Mouse (Mus musculus) testis, postnatal 14 days (tissue): ENCODE data around the gene Ccl28.
"Not testable (repeated sequence)": the region's sequence is repeated elsewhere in the genome, so short reads cannot be mapped to it uniquely, and the experiment has no call there.

ENCODE experiments used
- DNase-seq: peaks from one replicate; pipeline ENCODE4 v3.0.0; 2021; ENCODE audit warnings: low spot score

The Ccl28 gene

DNA sequence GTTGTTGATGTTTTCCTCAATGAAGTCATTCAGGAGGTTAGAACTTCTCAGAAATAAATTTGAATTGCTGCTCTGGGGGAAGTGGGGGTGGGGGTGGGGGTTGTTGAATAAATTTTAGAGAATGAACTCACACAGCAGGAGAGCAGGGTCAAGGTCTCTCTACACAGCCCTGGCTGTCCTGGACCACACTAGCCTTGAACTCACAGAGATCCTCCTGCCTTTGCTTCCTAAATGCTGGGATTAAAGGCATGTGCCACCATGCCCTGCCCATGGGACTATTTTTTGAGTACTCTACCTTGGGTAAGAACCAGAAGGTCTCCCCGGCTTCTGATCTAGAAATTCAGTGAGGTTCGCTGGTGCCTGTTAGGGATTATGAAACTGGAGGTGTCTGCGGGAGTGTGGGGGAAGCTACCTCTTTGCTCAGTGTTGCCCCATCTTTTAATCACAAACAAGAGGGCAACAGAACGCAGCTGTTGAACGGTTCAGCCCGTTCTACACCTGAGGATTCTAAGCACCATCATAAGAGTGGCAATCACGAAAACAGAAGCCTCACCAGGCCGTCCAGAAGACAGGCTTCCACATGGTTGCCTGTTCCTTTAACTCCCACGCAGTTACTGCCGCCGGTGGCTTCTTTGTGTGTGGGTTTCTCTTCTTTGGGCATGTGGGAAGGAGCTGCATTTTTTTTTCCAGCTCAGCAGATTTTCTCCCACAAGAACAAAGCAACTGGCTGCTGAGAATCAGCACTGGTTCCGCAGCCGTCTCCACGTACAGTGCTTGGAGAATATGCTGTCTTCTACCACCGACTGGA is 25.5 kb downstream of the Ccl28 start:
- no peak for DNase-seq

DNA sequence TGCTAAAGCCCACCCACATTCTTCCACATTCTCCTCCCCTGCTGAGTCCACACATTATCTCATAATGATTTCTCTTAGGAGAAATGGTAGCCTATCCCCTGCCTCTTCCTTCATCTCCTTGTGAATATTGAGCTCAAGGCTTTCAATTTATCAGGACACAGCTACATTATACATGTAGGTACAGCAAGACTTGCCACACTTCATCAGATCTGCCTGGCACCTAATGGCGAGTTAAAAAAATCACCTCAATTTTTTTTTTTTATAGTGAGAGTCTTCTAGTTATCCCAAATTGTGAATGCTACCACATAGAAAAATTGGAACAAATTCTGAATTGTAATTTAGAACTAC is 26.1 kb downstream of the Ccl28 start:
- DNase-seq, result no peak

DNA sequence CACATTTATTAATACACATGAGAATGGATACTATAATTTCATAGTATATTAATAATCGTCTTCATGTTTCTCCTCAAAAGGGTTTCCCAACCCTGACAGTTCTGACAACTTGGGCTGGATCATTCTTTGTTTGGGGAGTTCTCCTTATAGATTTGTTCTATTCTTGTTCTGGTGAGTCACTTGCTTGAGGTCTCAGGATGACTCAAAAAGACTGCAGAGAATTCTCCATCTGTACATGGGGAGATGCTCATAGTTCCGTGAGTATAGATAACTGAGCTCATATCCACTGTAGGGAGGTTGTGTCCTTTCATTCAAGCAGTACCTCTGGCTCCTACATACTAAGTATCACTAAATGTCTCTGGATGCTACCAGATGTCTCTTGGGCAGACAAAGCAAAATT is 31.1 kb downstream of the Ccl28 start:
- no peak for DNase-seq

DNA sequence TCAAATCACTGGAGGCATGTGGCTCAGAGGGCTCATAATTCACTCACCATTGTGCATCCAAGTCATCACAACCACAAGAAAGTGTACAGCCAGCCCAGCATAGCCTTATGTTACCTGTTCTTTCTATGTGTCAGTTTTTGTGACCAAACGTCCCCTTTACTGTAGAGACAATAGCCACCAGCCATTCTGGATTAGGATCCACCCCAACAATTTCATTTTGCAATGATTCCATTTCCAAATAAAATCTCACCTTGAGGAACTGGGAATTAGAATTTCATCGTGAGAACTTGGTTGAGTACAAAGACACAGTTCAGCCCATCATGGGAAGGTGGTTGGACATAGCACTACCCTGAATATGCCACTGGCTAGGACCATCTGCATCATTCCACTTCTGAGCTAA is 32.6 kb downstream of the Ccl28 start:
- DNase-seq, result no peak

DNA sequence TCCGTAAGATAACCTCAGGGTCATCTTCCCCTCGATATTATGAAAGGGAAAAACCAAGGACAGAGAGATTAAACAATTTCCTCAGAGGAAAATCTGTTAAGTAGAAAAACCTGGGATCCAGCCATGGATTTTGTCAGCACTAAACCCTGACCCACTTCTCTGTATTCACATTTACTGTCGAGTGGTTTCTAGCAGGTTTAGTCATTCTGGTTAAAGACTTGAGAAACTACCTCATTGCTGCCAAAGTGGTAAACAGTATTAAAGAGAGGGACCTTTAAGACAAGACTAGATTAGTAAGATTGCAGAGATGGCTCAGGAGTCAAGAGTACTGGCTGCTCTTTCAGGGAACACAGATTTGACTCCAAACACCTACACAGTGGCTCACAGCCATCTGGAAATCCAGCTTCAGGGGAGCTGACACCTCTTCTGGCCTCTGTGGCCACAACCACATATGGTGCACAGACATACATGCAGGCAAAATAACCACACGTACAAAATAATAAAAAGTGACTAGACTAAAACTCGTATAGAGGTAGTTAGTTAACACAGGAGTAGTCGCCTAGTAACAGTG is 33.3 kb downstream of the Ccl28 start:
- DNase-seq, result no peak

DNA sequence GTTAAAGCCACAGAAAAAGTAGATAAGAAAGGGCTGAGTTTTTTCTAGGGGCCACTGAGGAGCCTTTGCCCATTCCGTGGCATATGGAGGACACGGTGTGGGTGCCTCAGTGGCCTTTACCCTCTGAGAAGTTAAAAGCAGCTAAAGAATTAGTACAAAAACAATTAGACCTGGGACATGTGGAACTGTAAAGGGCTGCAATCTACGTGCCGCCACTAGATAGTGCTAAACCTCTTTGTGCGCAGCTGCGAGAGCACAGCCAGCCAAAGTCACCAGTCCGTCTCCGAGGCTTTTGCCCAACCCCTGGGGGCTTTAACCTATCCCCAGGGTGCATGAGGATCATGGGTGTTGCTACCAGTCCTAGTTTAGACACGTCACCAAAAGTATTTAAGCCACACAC is 37.8 kb downstream of the Ccl28 start:
- not testable (repeated sequence) for DNase-seq

DNA sequence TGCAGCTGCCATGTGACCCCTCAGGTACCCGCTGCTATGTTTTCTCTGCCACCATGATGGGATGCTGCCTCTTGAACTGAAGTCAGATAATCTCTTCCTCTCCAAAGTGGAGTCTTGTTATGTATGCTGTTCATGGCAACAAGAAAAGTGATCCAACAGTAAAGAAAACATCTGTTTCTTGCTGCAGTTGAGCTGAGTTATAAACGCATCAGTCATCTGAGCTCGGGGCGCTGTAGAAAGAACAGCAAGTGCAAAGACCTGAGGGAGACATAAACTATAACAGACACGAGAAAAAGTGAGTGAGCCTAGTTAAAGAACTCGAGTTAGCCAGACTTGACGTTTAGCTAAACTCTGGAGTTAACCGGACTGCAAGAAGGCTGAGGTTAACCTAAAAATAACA is 55.2 kb downstream of the Ccl28 start:
- DNase-seq, result no peak

DNA sequence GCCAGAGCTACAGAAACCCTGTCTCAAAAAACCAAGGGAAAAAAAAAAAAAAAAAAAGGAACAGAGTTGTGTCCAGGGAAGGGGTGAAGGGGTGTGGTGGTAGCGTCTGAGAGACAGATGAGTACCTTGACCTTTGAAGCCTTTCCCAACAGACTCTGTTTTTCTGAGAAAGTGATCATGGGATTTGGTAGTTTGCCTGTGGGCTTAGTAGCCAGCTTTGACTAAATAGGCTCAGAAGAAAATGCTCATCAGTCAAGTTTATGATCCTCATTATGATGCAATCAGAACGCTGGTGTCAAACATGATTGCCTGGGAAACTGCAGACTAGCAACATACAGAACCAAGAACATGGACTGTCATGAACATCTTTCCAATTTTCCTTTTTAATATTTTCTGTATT is 56.1 kb downstream of the Ccl28 start:
- no peak for DNase-seq

DNA sequence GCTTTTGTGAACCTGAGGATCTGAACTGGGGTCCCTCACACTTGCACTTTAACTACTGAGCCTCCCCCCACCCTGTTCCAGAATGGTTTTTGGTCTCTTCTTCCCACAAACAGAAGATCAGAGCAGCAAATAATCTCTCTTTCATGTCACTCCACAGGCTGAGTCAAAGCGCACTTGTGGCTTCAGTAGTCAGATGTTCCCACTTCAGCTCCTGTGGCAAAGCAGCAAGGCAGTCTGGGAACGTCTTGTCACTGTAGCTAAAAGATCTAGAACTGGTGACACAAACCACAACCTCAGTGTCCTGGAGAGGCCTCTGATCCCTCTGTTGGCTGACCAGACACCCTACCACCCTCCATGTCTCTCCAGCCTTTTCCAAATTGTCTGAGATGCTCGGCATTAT is 57.5 kb downstream of the Ccl28 start:
- no peak for DNase-seq

DNA sequence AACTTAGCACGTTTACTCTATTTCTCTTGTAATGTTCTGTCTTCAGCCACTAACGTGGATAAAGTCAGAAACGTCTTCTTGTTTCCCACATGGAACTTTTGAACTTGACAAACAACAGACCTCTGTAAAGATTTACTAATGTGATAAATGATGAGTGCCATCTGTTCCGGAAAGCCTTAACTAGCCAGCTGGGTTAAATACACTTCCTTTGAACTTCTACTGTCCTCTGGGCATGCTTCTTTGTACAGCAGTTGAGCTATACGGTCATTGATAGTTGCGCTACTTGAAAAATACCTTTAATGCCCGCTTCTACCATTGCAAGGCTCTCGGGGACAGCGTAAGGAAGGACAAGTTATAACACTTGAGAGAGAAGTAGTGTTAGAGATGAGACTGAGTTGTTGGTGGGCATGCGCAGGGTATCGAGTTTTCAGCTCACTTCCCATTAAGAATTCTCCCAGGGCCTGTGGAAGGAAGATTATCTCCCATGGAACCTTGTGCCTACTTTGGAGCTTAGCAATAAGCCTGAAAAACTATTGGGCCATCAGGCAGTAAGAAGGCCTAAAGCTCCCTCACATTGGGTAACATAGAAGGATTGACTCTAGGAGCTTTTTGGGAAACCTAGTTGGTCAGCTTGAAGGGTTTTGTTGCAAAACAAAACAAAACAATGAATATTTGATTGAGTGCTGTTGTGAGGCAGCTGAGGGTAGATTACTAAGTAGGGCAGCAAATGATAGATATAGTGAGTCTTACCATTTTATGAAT is 61.0 kb downstream of the Ccl28 start:
- no peak for DNase-seq

DNA sequence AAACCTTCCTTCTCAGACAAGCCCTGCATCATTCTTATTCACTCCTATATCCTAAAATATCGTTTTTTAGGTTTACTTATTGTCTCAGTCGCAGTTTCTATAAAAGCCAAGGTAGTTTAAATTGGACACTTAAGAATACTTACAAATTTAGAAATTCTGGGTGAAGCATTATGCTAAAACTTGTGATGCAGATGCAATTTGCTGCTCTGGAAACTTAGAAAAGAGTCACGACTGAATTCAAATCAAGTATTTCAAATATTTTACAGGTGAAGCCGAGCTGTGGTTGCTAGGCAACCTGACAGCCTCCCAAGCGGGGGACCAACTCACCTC is 66.1 kb downstream of the Ccl28 start:
- DNase-seq, result no peak

DNA sequence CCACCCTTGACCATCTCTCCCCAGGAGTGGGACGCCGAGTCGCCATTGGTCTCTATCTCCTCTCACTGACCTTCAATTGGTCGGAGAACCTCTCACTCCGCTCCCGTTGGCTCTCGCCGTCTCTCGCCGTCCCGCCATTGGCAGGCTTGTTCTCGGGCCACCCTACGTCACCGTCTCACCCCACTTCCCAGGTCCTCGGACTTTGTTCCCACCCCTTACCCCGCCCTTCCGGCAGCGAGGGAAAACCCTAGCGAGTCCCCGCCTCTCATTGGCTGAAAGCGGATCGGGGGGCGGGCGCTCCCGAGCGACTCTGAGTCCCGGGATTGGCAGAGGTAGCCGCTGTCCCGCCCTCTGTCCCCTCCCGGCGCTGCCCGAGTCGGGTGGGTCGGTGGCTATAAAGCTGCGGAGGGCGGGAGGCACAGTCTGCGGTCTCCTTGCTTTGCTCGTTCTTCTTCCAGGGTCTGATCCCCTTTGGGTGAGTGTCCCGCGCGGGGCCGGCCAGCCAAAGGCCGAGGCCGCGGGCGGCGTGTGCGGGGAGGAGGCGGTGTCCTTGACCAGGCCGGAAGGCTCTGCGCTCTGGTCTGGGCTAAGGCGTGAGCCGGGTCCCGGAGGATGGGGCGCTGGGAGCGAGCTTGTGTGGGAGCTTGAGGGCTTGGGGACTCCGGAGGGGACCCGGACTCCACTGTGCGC is 66.6 kb downstream of the Ccl28 start, which contains the start of gene Hmgcs1:
Gene Hmgcs1, plus strand, starts transcription at position 341 of the 690 bp plus-strand sequence.
- peak; percentile 99 for DNase-seq

DNA sequence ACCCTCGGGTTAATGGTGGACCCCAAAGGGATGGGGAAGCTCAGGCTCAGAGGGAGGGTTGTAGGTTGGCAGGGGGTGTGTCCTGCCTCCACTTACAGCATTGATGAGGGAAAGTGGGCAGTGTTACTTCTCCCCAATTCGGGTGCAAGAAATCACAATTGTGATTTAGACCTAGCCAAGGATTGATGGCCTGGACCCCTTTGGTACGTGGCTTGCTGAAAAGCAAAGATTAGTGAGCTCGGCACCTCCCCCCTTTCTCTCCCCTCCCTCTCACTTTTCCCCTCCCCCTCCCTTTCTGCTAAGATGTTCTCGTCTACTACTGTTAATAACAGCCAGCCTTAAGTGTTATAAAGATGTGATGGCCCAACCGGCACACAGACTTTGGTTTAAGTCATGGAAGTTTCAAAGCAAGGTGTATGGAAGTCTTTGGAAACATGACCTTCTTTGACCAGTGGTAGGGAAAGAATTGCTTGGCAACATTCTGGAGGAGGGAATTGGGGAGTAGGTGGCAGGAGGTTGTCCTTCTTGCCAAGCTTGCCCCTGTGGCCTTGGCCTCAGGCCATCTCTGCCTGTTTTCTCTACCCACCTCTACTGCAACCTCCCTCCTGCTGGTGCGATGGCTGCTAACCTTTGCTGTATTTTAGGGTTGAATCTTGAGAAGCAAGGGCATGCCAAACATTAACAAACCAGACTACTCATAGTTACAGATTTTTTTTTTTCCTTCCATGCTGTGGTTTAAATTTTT is 67.4 kb downstream of the Ccl28 start:
- DNase-seq, result peak; percentile 45

DNA sequence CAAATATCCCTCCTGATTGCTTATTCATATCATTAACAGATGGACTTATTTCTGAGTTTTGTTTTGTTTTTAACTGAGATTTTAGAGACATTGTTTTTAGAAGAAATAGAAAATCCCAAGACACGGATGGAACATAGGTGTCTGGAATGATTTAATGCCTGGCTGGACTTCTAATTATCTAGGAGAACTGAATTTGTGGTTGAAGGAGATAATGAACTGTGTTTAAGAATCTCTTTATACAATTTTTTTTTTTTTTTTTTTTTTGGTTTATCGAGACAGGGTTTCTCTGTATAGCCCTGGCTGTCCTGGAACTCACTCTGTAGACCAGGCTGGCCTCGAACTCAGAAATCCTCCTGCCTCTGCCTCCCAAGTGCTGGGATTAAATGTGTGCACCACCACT is 68.3 kb downstream of the Ccl28 start:
- DNase-seq, result not testable (repeated sequence)

DNA sequence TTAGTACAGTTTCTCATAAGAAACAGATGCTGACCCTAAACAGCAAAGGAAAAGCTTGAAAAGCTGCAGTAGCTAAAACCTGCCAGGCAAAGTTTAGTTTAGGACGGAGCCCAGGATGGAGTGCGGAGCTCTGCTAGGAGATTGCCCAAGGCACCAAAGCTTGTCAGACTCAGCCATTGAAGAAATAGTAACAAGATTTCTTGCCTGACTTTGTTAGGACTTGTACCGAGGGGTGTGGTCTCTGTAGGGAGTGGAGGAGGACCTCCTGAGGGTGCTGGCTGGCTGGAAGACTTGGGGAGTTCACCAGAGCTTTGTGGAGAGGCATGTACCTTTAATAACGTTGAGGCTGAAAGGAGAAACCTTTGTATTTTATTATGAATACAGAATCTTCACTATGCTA is 72.1 kb downstream of the Ccl28 start:
- no peak for DNase-seq

DNA sequence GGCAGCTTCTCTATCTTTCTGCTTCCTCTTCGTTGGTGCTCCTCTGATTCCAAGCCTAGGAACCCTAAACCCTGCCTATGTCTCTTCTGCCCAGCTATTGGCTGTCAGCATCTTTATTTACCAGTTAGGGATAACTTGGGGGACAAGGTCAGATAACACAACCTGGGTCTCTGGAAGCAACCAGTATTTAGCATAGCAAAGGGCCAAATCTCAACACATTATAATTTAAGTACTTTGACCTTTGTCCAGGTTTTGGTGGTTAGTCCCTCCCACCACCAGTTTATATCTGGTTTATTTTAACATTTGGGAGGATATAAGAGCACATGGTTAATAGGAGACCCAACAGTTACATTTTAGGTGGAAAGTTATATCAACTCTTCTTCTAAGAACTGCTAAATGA is 72.9 kb downstream of the Ccl28 start:
- no peak for DNase-seq

DNA sequence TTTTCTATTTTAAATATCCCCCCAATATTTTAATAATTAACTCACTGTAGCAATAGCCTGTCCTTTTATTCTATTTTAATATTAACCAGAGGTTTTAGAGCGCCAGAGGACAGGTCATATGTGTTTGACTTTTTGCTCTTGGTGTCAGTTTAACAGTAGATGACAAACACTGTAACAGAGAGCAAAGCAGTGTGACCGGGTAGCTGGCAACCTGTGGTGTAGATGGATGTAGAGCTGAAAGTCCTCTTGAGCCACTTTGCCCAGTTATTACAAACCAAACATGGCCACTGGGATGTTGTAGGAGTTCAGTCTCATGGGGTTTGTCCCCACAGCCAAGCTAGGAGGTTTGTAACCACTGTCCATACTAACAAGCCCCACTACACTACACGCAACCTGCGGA is 74.8 kb downstream of the Ccl28 start:
- no peak for DNase-seq
